Mouse (Mus musculus) CD4-positive helper T cell, adult 2 months (primary cell): ENCODE data around the gene Cwc22.

Source experiments
- DNase-seq: peaks from one replicate; pipeline ENCODE4 v3.0.0-alpha.2; 2012; ENCODE audit warnings: low read depth, missing footprints, low spot score

Gene Cwc22

GRCm38 (mm10) chr2:77969956-77970355, 23.8 kb upstream of the Cwc22 start:
- DNase-seq = no peak

- DNase-seq = no peak
Measured at GRCm38 (mm10) chr2:77962450-77963193, 16.4 kb upstream of the Cwc22 start.

GRCm38 (mm10) chr2:77961256-77961655, 15.1 kb upstream of the Cwc22 start:
- DNase-seq = no peak

- no peak for DNase-seq
Measured at GRCm38 (mm10) chr2:77960711-77961110, 14.5 kb upstream of the Cwc22 start.

GRCm38 (mm10) chr2:77959341-77959740, 13.2 kb upstream of the Cwc22 start:
- no peak for DNase-seq

GRCm38 (mm10) chr2:77951415-77951913, 5.3 kb upstream of the Cwc22 start:
- DNase-seq = no peak

- DNase-seq = no peak
Measured at GRCm38 (mm10) chr2:77950111-77950510, 3.9 kb upstream of the Cwc22 start.

GRCm38 (mm10) chr2:77949521-77949920, 3.3 kb upstream of the Cwc22 start:
- DNase-seq = no peak

GRCm38 (mm10) chr2:77948921-77949320, 2.7 kb upstream of the Cwc22 start:
- no peak for DNase-seq

GRCm38 (mm10) chr2:77948126-77948525, 2.0 kb upstream of the Cwc22 start:
- DNase-seq = no peak

GRCm38 (mm10) chr2:77947161-77947870, 1.1 kb upstream of the Cwc22 start:
- no peak for DNase-seq

GRCm38 (mm10) chr2:77944860-77945595, 1.1 kb downstream of the Cwc22 start:
- DNase-seq = peak; percentile 3

GRCm38 (mm10) chr2:77944281-77944680, 1.9 kb downstream of the Cwc22 start:
- DNase-seq = no peak

- DNase-seq = no peak
Measured at GRCm38 (mm10) chr2:77941944-77942343, 4.2 kb downstream of the Cwc22 start.

- DNase-seq = no peak
Measured at GRCm38 (mm10) chr2:77938317-77938716, 7.9 kb downstream of the Cwc22 start.

- DNase-seq = no peak
Measured at GRCm38 (mm10) chr2:77937818-77938217, 8.4 kb downstream of the Cwc22 start.

GRCm38 (mm10) chr2:77934138-77934537, 12.0 kb downstream of the Cwc22 start:
- DNase-seq = no peak

GRCm38 (mm10) chr2:77933630-77934029, 12.5 kb downstream of the Cwc22 start:
- DNase-seq = no peak

GRCm38 (mm10) chr2:77931958-77932357, 14.2 kb downstream of the Cwc22 start:
- DNase-seq = no peak

GRCm38 (mm10) chr2:77928352-77928751, 17.8 kb downstream of the Cwc22 start:
- no peak for DNase-seq

- no peak for DNase-seq
Measured at GRCm38 (mm10) chr2:77926468-77926867, 19.7 kb downstream of the Cwc22 start.

- no peak for DNase-seq
Measured at GRCm38 (mm10) chr2:77925997-77926396, 20.2 kb downstream of the Cwc22 start.
